Mouse (Mus musculus): ENCODE measurements around the gene Dbndd1. TPM values are rescaled to one million over a fixed set of nuclear protein-coding genes. Genes with fewer than 3 reads are reported as not detected.
"Not testable (repeated sequence)": the region's sequence is repeated elsewhere in the genome, so short reads cannot be mapped to it uniquely, and the experiment has no call there.

Dbndd1 gene
- polyA plus RNA-seq, 1 experiment from 2014 or later = 0.15 TPM

DNA sequence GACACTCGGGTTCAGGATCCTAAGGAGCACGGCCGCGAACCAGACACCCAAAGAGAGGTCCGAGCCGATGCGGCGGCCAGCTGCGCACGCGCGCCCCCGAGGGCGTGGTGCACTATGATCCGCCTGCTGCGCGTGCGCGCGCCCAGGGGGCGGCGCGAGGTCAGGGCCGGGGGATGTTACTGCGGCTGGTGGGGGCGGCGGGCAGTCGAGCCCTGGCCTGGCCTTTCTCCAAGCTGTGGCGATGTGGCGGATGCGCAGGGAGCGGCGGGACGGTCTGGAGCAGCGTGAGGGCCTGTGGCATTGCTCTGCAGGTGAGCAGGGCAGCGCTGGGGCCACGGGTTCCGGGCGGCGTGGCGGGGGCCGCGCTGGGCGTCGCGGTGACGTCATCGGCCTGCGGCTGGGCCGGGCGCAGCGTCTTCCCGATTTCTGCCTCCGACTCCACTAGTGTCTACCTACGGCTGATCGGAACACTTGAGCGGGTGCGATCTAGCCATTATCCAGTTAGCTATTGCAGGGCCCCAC is 37.5 kb downstream of the Dbndd1 start, which contains the start of gene Afg3l1:
Gene Afg3l1 (plus strand): TSS at position 167 of the 522 bp plus-strand sequence.
- H3K27me3 ChIP-seq (ENCODE audit: control insufficient read depth, insufficient read depth, low read depth, low read length) = no peaks in the 10 kb centered on the region
- peak within 1 kb of the TSS; percentile 80 for H3K4me3 ChIP-seq (ENCODE audit: low read depth, low read length)
- peak; percentile 95 for ATAC-seq (ENCODE audit: low read depth)
- peaks cover 11% of the 10 kb centered on the region for H3K36me3 ChIP-seq (ENCODE audit: control insufficient read depth, insufficient read depth)
- H3K4me1 ChIP-seq (ENCODE audit: control insufficient read depth, low read depth, low read length) = peaks cover 18% of the 10 kb centered on the region
- peak within 1 kb of the TSS; percentile 72 for H3K4me2 ChIP-seq (ENCODE audit: low read depth, low read length)
- no peaks in the 10 kb centered on the region for H3K9me3 ChIP-seq (replicated peaks; ENCODE audit: control insufficient read depth, low read length)
- H3K27ac ChIP-seq (ENCODE audit: low read length) = peak within 1 kb of the TSS; percentile 87
- peak within 1 kb of the TSS; percentile 77 for H3K9ac ChIP-seq (ENCODE audit: low read depth, low read length)
- under 1% methylated on average over 55 of the region's 58 CpGs for WGBS (ENCODE audit: insufficient replicate concordance)

DNA sequence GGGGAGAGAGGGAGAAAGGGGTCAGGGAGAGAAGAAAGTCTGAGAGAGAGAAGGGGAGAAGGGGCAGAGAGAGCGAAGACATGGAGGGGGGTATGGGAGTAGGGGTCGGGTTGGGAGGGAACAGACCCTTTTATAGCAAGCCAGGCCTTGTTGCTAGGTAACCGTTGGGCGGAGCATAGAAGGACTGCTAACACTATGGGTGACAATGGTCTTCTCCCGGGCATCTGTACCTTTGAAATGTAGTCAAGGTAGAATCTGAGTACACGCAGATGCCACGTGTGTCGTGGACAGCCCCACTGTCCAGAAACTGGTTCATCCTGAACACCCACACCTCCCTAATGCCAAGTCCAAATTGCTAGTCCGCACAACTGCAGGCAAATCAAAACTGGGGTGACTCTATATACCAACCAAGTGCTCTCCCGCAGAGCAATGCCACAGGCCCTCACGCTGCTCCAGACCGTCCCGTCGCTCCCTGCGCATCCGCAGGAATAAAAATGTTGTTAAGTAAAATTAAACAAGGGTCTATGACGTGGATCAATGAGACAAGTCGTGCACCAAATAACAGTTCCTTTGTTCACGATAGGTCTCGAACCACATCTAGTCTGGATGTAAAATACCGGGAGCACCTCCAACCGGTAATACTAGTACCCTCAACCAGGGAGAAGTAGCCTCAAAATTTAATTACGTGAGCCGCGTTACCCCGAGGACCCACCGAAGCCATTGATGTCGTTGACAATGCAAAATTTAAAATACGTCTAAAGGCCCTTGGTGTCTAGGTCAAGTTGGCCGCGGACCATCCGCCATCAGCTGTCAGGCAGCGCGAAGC is 38.1 kb downstream of the Dbndd1 start:
- Histone ChIP-seq H3K36me3 (ENCODE audit: control insufficient read depth, insufficient read depth) (peaks cover 10% of the 10 kb centered on the region; the same call in 1 of the 2 replicates), H3K9ac (ENCODE audit: low read depth, low read length) (peak overlapping the region; percentile 77), H3K27me3 (ENCODE audit: control insufficient read depth, insufficient read depth, low read depth, low read length) (no peaks in the 10 kb centered on the region), H3K9me3 (replicated peaks; ENCODE audit: control insufficient read depth, low read length) (no peaks in the 10 kb centered on the region), H3K4me2 (ENCODE audit: low read depth, low read length) (peak overlapping the region; percentile 72), H3K4me1 (ENCODE audit: control insufficient read depth, low read depth, low read length) (peaks cover 18% of the 10 kb centered on the region), H3K4me3 (ENCODE audit: low read depth, low read length) (peak overlapping the region; percentile 80), H3K27ac (ENCODE audit: low read length) (peak overlapping the region; percentile 87)
- ATAC-seq (ENCODE audit: low read depth) = no peak; the same call in 1 of the 2 replicates
- 10% methylated on average over 34 of the region's 34 CpGs for WGBS (ENCODE audit: insufficient replicate concordance)

DNA sequence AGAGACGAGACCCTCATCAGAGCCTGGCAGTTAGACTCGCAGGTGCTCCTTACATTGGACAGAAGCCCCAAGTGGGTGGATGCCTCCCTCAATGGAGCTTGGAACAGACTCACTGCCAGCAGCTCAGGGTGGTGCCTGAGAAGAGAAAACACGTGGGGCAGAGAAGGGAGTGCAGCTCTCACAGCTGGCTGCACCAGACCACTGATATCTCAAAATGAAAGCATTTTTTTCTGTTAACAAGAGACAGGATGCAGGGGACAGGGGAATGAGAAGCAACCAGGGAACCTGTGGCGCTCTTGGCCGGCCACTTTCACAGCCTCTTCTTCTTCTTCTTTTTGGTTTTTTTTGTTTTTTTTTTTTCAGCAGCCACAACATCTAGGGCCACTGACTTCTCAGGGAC is 40.7 kb downstream of the Dbndd1 start:
- not testable (repeated sequence) for H3K27ac ChIP-seq (ENCODE audit: low read length); H3K4me2 ChIP-seq (ENCODE audit: low read depth, low read length); ATAC-seq (ENCODE audit: low read depth); H3K9me3 ChIP-seq (replicated peaks; ENCODE audit: control insufficient read depth, low read length); H3K36me3 ChIP-seq (ENCODE audit: control insufficient read depth, insufficient read depth); H3K9ac ChIP-seq (ENCODE audit: low read depth, low read length); H3K4me3 ChIP-seq (ENCODE audit: low read depth, low read length); H3K27me3 ChIP-seq (ENCODE audit: control insufficient read depth, insufficient read depth, low read depth, low read length)
- peaks cover 18% of the 10 kb centered on the region for H3K4me1 ChIP-seq (ENCODE audit: control insufficient read depth, low read depth, low read length)
- 26% methylated on average over 5 of the region's 5 CpGs for WGBS (ENCODE audit: insufficient replicate concordance)

GRCm38 (mm10) chr8:123472991-123473390 is 42.3 kb downstream of the Dbndd1 start:
- 0 out of 2 replicates have a peak overlapping the region, but pooled peaks have one; percentile 9 for H3K4me2 ChIP-seq (ENCODE audit: low read depth, low read length)
- not testable (repeated sequence) for H3K36me3 ChIP-seq (ENCODE audit: control insufficient read depth, insufficient read depth); H3K9ac ChIP-seq (ENCODE audit: low read depth, low read length); H3K4me1 ChIP-seq (ENCODE audit: control insufficient read depth, low read depth, low read length); H3K27me3 ChIP-seq (ENCODE audit: control insufficient read depth, insufficient read depth, low read depth, low read length); H3K9me3 ChIP-seq (replicated peaks; ENCODE audit: control insufficient read depth, low read length); ATAC-seq (ENCODE audit: low read depth)
- peak overlapping the region; percentile 37 for H3K27ac ChIP-seq (ENCODE audit: low read length)
- peak overlapping the region; percentile 13; the same call in 1 of the 2 replicates for H3K4me3 ChIP-seq (ENCODE audit: low read depth, low read length)
- 57% methylated on average over 6 of the region's 6 CpGs for WGBS (ENCODE audit: insufficient replicate concordance)

DNA sequence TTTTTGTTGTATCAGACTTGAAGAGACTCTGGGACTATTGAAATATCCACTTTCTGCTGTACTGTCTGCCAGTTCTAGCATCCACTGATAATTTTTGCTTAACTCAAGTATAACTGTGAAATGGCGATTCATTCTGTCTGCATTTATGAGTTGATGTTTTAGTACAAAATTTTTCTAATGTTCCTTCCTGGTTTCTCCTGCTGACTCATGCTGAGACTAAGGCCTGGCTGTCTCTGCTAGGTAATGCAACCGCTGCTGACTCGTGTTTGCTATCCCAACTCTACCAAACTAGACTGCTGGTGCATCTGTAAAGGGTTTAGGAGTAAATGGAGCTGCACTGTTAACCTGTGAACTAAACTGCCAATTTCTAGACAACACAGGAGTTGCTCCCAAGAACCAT is 47.8 kb downstream of the Dbndd1 start:
- H3K36me3 ChIP-seq (ENCODE audit: control insufficient read depth, insufficient read depth) = no peaks in the 10 kb centered on the region
- no peak overlapping the region for H3K4me2 ChIP-seq (ENCODE audit: low read depth, low read length)
- H3K27me3 ChIP-seq (ENCODE audit: control insufficient read depth, insufficient read depth, low read depth, low read length) = no peaks in the 10 kb centered on the region
- H3K9ac ChIP-seq (ENCODE audit: low read depth, low read length) = no peak overlapping the region
- no peaks in the 10 kb centered on the region for H3K9me3 ChIP-seq (replicated peaks; ENCODE audit: control insufficient read depth, low read length)
- no peak for ATAC-seq (ENCODE audit: low read depth)
- H3K27ac ChIP-seq (ENCODE audit: low read length) = no peak overlapping the region
- no peaks in the 10 kb centered on the region; the same call in 1 of the 2 replicates for H3K4me1 ChIP-seq (ENCODE audit: control insufficient read depth, low read depth, low read length)
- no peak overlapping the region for H3K4me3 ChIP-seq (ENCODE audit: low read depth, low read length)
- WGBS (ENCODE audit: insufficient replicate concordance) = 53% methylated on average over 3 of the region's 3 CpGs

- Histone ChIP-seq H3K36me3 (ENCODE audit: control insufficient read depth, insufficient read depth) (no peaks in the 10 kb centered on the region; the same call in 1 of the 2 replicates), H3K4me2 (ENCODE audit: low read depth, low read length) (no peak overlapping the region), H3K9ac (ENCODE audit: low read depth, low read length) (no peak overlapping the region), H3K4me3 (ENCODE audit: low read depth, low read length) (no peak overlapping the region), H3K27me3 (ENCODE audit: control insufficient read depth, insufficient read depth, low read depth, low read length) (no peaks in the 10 kb centered on the region), H3K4me1 (ENCODE audit: control insufficient read depth, low read depth, low read length) (no peaks in the 10 kb centered on the region; the same call in 1 of the 2 replicates), H3K27ac (ENCODE audit: low read length) (no peak overlapping the region), H3K9me3 (replicated peaks; ENCODE audit: control insufficient read depth, low read length) (no peaks in the 10 kb centered on the region)
- ATAC-seq (ENCODE audit: low read depth) = no peak
- WGBS (ENCODE audit: insufficient replicate concordance) = 74% methylated on average over 4 of the region's 4 CpGs
Observed at GRCm38 (mm10) chr8:123463651-123464050, 51.6 kb downstream of the Dbndd1 start.

Other genes starting within 250 kb of the Dbndd1 start
- gene Fanca, start 196.9 kb downstream of the Dbndd1 start, polyA plus RNA-seq (2015; fragmentation: Nextera tagmentation; extraction: Ambion mirVana) = 14.4 and 14.8 TPM in 2 replicates
- gene Spire2, start 182.8 kb downstream of the Dbndd1 start, polyA plus RNA-seq (2015; fragmentation: Nextera tagmentation; extraction: Ambion mirVana) = 2.3 and 2.4 TPM in 2 replicates
- gene Tcf25, start 141.7 kb downstream of the Dbndd1 start, polyA plus RNA-seq (2015; fragmentation: Nextera tagmentation; extraction: Ambion mirVana) = 54.0 and 58.0 TPM in 2 replicates
- gene Mc1r, start 108.4 kb downstream of the Dbndd1 start, polyA plus RNA-seq (2015; fragmentation: Nextera tagmentation; extraction: Ambion mirVana) = not detected in 2 replicates
- 0.35 and 0.64 TPM in 2 replicates for gene Tubb3, start 104.0 kb downstream of the Dbndd1 start, polyA plus RNA-seq (2015; fragmentation: Nextera tagmentation; extraction: Ambion mirVana)
- 9.9 and 11.3 TPM in 2 replicates for gene Def8, start 91.9 kb downstream of the Dbndd1 start, polyA plus RNA-seq (2015; fragmentation: Nextera tagmentation; extraction: Ambion mirVana)
- gene Afg3l1, start 37.6 kb downstream of the Dbndd1 start, polyA plus RNA-seq (2015; fragmentation: Nextera tagmentation; extraction: Ambion mirVana) = 21.9 and 24.0 TPM in 2 replicates
- gene Gas8, start 3.4 kb upstream of the Dbndd1 start, polyA plus RNA-seq (2015; fragmentation: Nextera tagmentation; extraction: Ambion mirVana) = 2.5 and 2.7 TPM in 2 replicates
- gene Rhou, start 138.5 kb upstream of the Dbndd1 start, polyA plus RNA-seq (2015; fragmentation: Nextera tagmentation; extraction: Ambion mirVana) = 1.5 and 1.8 TPM in 2 replicates